Mouse (Mus musculus): ENCODE measurements around the gene Zdhhc13.

DNA sequence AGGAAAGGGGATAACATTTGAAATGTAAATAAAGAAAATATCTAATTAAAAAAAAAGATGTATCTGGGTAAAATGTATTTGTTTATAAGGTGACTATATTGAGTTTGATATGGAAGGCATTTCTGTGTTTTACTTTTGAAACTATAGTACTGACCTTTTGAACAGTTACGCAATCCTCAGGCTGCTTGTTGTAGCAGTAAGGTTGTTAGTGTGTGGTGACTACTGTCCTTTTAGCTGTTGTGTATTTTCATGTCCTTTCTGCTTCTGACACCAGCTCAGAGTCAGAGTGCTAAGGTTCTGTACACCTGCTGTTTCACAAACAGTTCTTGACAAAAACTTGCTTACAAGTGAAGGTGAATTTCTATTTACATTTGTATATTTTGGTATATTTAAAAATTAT lies 21.8 kb downstream of the Zdhhc13 start:
- TF ChIP-seq POLR2A (IDR thresholded peaks at IDR 0.05; ENCODE audit: insufficient read depth, low read depth, low read length), result no peak
- no peak for TF ChIP-seq CTCF (IDR thresholded peaks at IDR 0.05; ENCODE audit: insufficient read depth, low read depth, low read length)

Measured in olfactory bulb, adult 2 months (tissue).